Mouse (Mus musculus): ENCODE measurements around the gene Tubb5.
"Not testable (repeated sequence)": the region's sequence is repeated elsewhere in the genome, so short reads cannot be mapped to it uniquely, and the experiment has no call there.

The Tubb5 gene

DNA sequence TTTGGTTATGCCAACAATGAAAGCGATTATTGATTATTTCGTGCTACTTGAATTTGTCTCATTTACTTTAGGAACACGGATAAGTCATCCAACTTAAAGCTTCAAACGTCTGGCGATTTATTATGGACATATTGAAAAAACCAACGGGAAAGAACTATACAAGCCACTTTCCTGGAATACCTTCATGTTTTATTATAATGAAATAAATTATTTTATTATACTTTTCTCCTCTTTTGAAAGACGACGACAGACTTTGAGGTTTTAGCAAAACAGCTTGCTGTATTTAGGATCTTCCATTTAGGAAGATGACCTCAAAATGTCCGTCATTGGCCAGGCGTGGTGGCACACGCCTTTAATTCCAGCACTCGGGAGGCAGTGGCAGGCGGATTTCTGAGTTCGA lies 2.5 kb upstream of the Tubb5 start:
- no peaks in the 10 kb centered on the region for H3K27me3 ChIP-seq (ENCODE audit: control insufficient read depth, insufficient read depth, low read length, poor library complexity, severe bottlenecking)
- no peak for DNase-seq (ENCODE audit: low read depth, low spot score)
- peaks cover 9% of the 10 kb centered on the region for H3K36me3 ChIP-seq (ENCODE audit: control insufficient read depth, insufficient read depth, low read length, poor library complexity, severe bottlenecking)

DNA sequence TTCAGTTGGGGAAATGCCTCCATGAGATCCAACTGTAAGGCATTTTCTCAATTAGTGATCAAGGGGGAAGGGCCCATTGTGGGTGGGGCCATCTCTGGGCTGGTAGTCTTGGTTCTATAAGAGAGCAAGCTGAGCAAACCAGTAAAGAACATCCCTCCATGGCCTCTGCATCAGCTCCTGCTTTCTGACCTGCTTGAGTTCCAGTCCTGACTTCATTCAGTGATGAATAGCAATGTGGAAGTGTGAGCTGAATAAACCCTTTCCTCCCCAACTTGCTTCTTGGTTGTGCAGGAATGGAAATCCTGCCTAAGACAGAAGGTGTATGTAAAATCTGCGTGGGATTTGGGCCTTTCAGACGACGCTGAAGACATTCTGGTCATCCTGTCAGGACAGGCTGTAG lies 896 bp upstream of the Tubb5 start:
- H3K27me3 ChIP-seq (ENCODE audit: control insufficient read depth, insufficient read depth, low read length, poor library complexity, severe bottlenecking); DNase-seq (ENCODE audit: low read depth, low spot score): not testable (repeated sequence)
- H3K36me3 ChIP-seq (ENCODE audit: control insufficient read depth, insufficient read depth, low read length, poor library complexity, severe bottlenecking) = peaks cover 10% of the 10 kb centered on the region

DNA sequence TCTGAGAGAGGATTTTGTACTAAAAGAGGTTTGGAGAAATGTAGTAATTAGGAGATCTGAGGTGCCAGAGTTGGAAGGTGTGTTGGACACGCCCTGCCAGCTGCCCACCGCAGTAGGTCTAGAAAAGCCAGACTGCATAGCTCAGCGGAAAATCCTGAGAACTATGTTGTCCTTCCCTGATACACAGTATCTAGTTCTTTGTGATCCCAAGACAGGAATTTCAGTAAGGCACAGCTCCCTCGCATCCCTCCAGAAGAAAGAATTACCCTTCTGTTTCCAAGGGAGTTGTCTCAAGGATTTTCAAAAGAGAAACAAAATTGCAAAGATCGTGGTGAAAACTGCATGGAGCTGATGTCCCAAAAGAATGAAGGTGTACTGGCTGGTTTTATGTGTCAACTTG lies 464 bp upstream of the Tubb5 start:
- DNase-seq (ENCODE audit: low read depth, low spot score) = no peak
- peaks cover 12% of the 10 kb centered on the region for H3K36me3 ChIP-seq (ENCODE audit: control insufficient read depth, insufficient read depth, low read length, poor library complexity, severe bottlenecking)
- no peaks in the 10 kb centered on the region for H3K27me3 ChIP-seq (ENCODE audit: control insufficient read depth, insufficient read depth, low read length, poor library complexity, severe bottlenecking)

DNA sequence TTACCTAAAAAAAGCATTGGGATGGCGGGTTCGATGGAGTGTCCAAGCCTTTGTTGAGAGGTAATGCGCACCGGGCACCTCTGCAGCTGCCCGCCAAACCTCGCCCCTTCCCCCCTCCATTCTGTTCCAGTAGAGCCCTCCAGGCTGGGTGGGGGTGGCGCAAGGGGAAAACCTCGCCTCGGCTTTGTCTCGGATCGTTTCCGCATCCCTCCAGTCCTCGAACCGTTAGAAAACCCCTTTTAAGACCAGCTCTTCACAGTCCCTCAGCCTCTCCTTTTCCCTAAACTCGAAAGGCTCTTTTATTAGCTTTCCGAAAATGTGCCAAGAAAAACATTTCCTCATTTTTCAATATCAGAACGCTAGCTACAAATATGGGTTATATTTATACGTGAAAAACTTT lies 619 bp downstream of the Tubb5 start:
- Histone ChIP-seq H3K27me3 (ENCODE audit: control insufficient read depth, insufficient read depth, low read length, poor library complexity, severe bottlenecking) (no peaks in the 10 kb centered on the region), H3K36me3 (ENCODE audit: control insufficient read depth, insufficient read depth, low read length, poor library complexity, severe bottlenecking) (peaks cover 15% of the 10 kb centered on the region)
- DNase-seq (ENCODE audit: low read depth, low spot score) = peak; percentile 46

- peak; percentile 67 for DNase-seq (ENCODE audit: low read depth, low spot score)
- peaks cover 15% of the 10 kb centered on the region for H3K36me3 ChIP-seq (ENCODE audit: control insufficient read depth, insufficient read depth, low read length, poor library complexity, severe bottlenecking)
- H3K27me3 ChIP-seq (ENCODE audit: control insufficient read depth, insufficient read depth, low read length, poor library complexity, severe bottlenecking) = no peaks in the 10 kb centered on the region
Observed at GRCm38 (mm10) chr17:35836991-35837422, 1.1 kb downstream of the Tubb5 start.

- H3K36me3 ChIP-seq (ENCODE audit: control insufficient read depth, insufficient read depth, low read length, poor library complexity, severe bottlenecking) = peaks cover 15% of the 10 kb centered on the region
- no peaks in the 10 kb centered on the region for H3K27me3 ChIP-seq (ENCODE audit: control insufficient read depth, insufficient read depth, low read length, poor library complexity, severe bottlenecking)
Observed at GRCm38 (mm10) chr17:35836178-35836965, 1.7 kb downstream of the Tubb5 start.

GRCm38 (mm10) chr17:35835424-35836140 lies 2.5 kb downstream of the Tubb5 start:
- H3K36me3 ChIP-seq (ENCODE audit: control insufficient read depth, insufficient read depth, low read length, poor library complexity, severe bottlenecking) = peaks cover 15% of the 10 kb centered on the region
- no peaks in the 10 kb centered on the region for H3K27me3 ChIP-seq (ENCODE audit: control insufficient read depth, insufficient read depth, low read length, poor library complexity, severe bottlenecking)
- DNase-seq (ENCODE audit: low read depth, low spot score) = no peak

More at GRCm38 (mm10) chr17:35836178-35836965, 1.7 kb downstream of the Tubb5 start:
- DNase-seq (ENCODE audit: low read depth, low spot score) = peak; percentile 90

DNA sequence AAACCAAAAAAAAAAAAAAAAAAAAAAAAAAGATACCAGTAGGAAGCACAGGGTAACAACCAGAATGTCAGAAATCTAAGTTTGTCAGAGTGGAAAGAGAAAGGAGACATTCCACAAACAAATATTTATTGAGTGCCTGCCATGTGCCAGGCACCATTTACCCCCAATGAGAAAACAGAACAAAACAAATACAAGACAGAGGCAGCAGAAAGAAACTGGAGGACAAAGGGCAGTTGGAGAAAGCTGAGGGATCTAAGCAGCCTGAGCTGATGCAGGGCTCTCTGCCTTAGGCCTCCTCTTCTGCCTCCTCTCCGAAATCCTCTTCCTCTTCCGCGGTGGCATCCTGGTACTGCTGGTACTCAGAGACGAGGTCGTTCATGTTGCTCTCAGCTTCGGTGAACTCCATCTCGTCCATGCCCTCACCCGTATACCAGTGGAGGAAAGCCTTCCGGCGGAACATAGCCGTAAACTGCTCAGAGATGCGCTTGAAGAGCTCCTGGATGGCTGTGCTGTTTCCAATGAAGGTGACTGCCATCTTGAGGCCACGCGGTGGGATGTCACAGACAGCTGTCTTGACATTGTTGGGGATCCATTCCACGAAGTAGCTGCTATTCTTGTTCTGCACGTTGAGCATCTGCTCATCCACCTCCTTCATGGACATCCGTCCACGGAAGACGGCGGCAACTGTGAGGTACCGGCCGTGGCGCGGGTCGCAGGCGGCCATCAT lies 3.2 kb downstream of the Tubb5 start:
- Histone ChIP-seq H3K36me3 (ENCODE audit: control insufficient read depth, insufficient read depth, low read length, poor library complexity, severe bottlenecking) (peaks cover 15% of the 10 kb centered on the region), H3K27me3 (ENCODE audit: control insufficient read depth, insufficient read depth, low read length, poor library complexity, severe bottlenecking) (no peaks in the 10 kb centered on the region)
- no peak for DNase-seq (ENCODE audit: low read depth, low spot score)

GRCm38 (mm10) chr17:35833894-35834293 lies 4.2 kb downstream of the Tubb5 start:
- no peak for DNase-seq (ENCODE audit: low read depth, low spot score)
- no peaks in the 10 kb centered on the region for H3K27me3 ChIP-seq (ENCODE audit: control insufficient read depth, insufficient read depth, low read length, poor library complexity, severe bottlenecking)
- peaks cover 15% of the 10 kb centered on the region for H3K36me3 ChIP-seq (ENCODE audit: control insufficient read depth, insufficient read depth, low read length, poor library complexity, severe bottlenecking)

DNA sequence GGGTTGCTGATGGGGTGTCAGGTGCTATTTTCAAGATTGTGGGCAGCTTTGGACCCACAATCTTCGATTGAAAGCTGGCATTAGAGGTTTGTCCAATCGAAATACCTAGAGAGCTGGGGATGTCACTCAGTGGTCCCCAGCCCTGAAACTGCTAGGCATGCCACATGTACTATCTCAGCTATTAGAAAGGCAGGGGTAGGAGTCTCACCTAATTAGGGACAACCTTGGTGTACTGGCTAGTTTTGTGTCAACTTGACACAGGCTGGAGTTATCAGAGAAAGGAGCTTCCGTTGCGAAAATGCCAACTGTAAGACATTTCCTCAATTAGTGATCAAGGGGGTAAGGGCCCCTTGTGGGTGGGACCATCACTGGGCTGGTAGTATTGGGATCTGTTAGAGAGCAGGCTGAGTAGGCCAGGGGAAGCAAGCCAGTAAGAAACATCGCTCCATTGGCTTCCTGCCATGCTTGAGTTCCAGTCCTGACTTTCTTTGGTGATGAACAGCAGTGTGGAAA lies 4.8 kb downstream of the Tubb5 start:
- H3K36me3 ChIP-seq (ENCODE audit: control insufficient read depth, insufficient read depth, low read length, poor library complexity, severe bottlenecking) = peaks cover 15% of the 10 kb centered on the region
- H3K27me3 ChIP-seq (ENCODE audit: control insufficient read depth, insufficient read depth, low read length, poor library complexity, severe bottlenecking) = no peaks in the 10 kb centered on the region
- no peak for DNase-seq (ENCODE audit: low read depth, low spot score)

- no peak for DNase-seq (ENCODE audit: low read depth, low spot score)
Observed at GRCm38 (mm10) chr17:35832400-35833238, 5.5 kb downstream of the Tubb5 start.

GRCm38 (mm10) chr17:35829737-35830136 lies 8.4 kb downstream of the Tubb5 start:
- H3K27me3 ChIP-seq (ENCODE audit: control insufficient read depth, insufficient read depth, low read length, poor library complexity, severe bottlenecking) = no peaks in the 10 kb centered on the region
- H3K36me3 ChIP-seq (ENCODE audit: control insufficient read depth, insufficient read depth, low read length, poor library complexity, severe bottlenecking) = peaks cover 10% of the 10 kb centered on the region
- peak; percentile 94 for DNase-seq (ENCODE audit: low read depth, low spot score)

More at GRCm38 (mm10) chr17:35832400-35833238, 5.5 kb downstream of the Tubb5 start:
- no peaks in the 10 kb centered on the region for H3K27me3 ChIP-seq (ENCODE audit: control insufficient read depth, insufficient read depth, low read length, poor library complexity, severe bottlenecking)
- peaks cover 15% of the 10 kb centered on the region for H3K36me3 ChIP-seq (ENCODE audit: control insufficient read depth, insufficient read depth, low read length, poor library complexity, severe bottlenecking)

DNA sequence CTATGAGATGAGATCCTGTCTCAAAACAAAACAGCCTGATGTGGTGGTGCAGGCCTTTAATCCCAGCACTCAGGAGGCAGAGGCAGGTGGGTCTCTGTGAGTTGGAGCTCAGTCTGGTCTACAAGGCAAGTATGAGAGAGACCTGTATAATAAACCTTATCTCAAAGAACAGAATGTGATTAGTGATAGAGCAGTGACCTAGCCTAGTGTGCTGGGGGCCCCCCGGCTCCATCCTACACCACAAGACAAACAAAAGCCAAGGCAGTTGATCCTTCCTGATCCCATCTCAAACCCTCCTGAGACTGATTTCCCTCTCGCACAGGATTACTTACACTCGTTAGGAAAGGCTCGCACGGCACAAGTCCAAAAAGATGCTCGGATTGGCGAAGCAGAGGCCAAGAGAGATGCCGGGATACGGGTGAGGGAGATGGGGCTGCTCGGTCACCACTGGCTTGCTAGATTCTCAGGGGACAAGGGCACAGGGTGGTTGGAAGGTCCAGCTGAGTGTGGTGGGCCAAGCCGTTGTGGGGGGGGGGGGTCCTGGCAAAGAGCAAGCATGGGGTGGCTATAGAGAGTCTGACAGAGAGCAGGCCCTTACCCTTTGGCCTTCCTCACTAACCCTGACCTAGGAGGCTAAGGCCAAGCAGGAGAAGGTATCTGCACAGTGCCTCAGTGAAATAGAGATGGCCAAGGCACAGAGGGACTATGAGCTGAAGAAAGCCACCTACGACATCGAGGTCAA lies 12.8 kb downstream of the Tubb5 start:
- H3K36me3 ChIP-seq (ENCODE audit: control insufficient read depth, insufficient read depth, low read length, poor library complexity, severe bottlenecking) = no peaks in the 10 kb centered on the region
- no peaks in the 10 kb centered on the region for H3K27me3 ChIP-seq (ENCODE audit: control insufficient read depth, insufficient read depth, low read length, poor library complexity, severe bottlenecking)
- DNase-seq (ENCODE audit: low read depth, low spot score) = no peak
